Mouse (Mus musculus): ENCODE results near the gene Phox2b.

Gene Phox2b

DNA sequence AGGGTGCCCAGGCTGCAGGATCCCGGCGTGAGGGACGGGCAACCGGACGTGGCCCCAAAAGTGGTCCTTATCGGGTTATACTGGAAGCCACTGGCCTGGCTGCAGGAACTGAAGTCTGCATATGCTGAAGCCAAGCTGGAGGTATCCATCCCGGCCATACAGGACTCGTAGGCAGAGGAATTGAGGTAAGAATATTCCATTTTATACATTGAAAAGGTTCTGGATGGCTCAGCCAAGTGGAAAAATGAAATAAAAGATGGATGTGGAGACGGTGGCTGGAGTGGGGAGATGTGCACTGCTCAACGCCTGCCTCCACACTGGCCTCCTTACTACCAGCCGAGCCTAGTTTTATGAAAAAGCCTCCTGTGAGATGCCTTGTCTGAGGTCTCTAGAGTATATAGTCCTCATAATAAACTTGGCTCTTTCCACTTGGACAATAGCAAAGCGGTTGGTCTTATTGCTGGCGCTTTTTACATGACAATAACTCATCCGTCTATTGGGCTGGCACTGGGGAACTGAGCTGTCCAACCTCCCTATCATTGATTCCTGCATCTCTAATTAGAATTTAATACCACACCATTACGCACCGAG, at the start of gene Phox2b:
Gene Phox2b (minus strand): TSS at position 569 of the 591 bp plus-strand sequence.
- Histone ChIP-seq H3K4me1 (replicated peaks; ENCODE audit: low read depth, low read length) (peaks cover 75% of the 10 kb centered on the region), H3K4me3 (replicated peaks; ENCODE audit: low read length) (peak within 1 kb of the TSS; percentile 32; the same call in 1 of the 2 replicates), H3K9me3 (ENCODE audit: low read length) (no peaks in the 10 kb centered on the region), H3K36me3 (ENCODE audit: insufficient read depth, low read length) (no peaks in the 10 kb centered on the region), H3K27me3 (ENCODE audit: insufficient read depth, low read length) (peaks cover 95% of the 10 kb centered on the region)
- TF ChIP-seq NANOG (IDR thresholded peaks at IDR 0.05; ENCODE audit: borderline replicate concordance, low read length) = no peak

- Histone ChIP-seq H3K36me3 (ENCODE audit: insufficient read depth, low read length) (no peaks in the 10 kb centered on the region), H3K4me3 (replicated peaks; ENCODE audit: low read length) (no peak overlapping the region), H3K27me3 (ENCODE audit: insufficient read depth, low read length) (peaks cover 27% of the 10 kb centered on the region), H3K9me3 (ENCODE audit: low read length) (no peaks in the 10 kb centered on the region), H3K4me1 (replicated peaks; ENCODE audit: low read depth, low read length) (peaks cover 28% of the 10 kb centered on the region)
- TF ChIP-seq POU5F1 (IDR thresholded peaks at IDR 0.05; ENCODE audit: borderline replicate concordance, low read length) (no peak), NANOG (IDR thresholded peaks at IDR 0.05; ENCODE audit: borderline replicate concordance, low read length) (no peak), CTCF (conservative IDR thresholded peaks at IDR 0.05; ENCODE audit: low read length) (no peak)
Observed at GRCm38 (mm10) chr5:67142622-67143021, 43.5 kb upstream of the Phox2b start.

GRCm38 (mm10) chr5:67139052-67140015, 40.2 kb upstream of the Phox2b start:
- H3K9me3 ChIP-seq (ENCODE audit: low read length) = peaks cover 9% of the 10 kb centered on the region; the same call in 1 of the 2 replicates
- no peak for TF ChIP-seq CTCF (conservative IDR thresholded peaks at IDR 0.05; ENCODE audit: low read length)
- no peak for TF ChIP-seq POU5F1 (IDR thresholded peaks at IDR 0.05; ENCODE audit: borderline replicate concordance, low read length)
- no peak for TF ChIP-seq NANOG (IDR thresholded peaks at IDR 0.05; ENCODE audit: borderline replicate concordance, low read length)

GRCm38 (mm10) chr5:67138643-67139042, 39.5 kb upstream of the Phox2b start:
- Histone ChIP-seq H3K4me1 (replicated peaks; ENCODE audit: low read depth, low read length) (peaks cover 32% of the 10 kb centered on the region), H3K27me3 (ENCODE audit: insufficient read depth, low read length) (peaks cover 39% of the 10 kb centered on the region), H3K4me3 (replicated peaks; ENCODE audit: low read length) (no peak overlapping the region), H3K9me3 (ENCODE audit: low read length) (peaks cover 14% of the 10 kb centered on the region), H3K36me3 (ENCODE audit: insufficient read depth, low read length) (no peaks in the 10 kb centered on the region)
- peak; percentile 84 for TF ChIP-seq NANOG (IDR thresholded peaks at IDR 0.05; ENCODE audit: borderline replicate concordance, low read length)
- TF ChIP-seq POU5F1 (IDR thresholded peaks at IDR 0.05; ENCODE audit: borderline replicate concordance, low read length) = no peak
- no peak for TF ChIP-seq CTCF (conservative IDR thresholded peaks at IDR 0.05; ENCODE audit: low read length)

More at GRCm38 (mm10) chr5:67139052-67140015, 40.2 kb upstream of the Phox2b start:
- H3K4me3 ChIP-seq (replicated peaks; ENCODE audit: low read length) = no peak overlapping the region
- H3K4me1 ChIP-seq (replicated peaks; ENCODE audit: low read depth, low read length) = peaks cover 32% of the 10 kb centered on the region
- H3K27me3 ChIP-seq (ENCODE audit: insufficient read depth, low read length) = peaks cover 46% of the 10 kb centered on the region
- no peaks in the 10 kb centered on the region for H3K36me3 ChIP-seq (ENCODE audit: insufficient read depth, low read length)

DNA sequence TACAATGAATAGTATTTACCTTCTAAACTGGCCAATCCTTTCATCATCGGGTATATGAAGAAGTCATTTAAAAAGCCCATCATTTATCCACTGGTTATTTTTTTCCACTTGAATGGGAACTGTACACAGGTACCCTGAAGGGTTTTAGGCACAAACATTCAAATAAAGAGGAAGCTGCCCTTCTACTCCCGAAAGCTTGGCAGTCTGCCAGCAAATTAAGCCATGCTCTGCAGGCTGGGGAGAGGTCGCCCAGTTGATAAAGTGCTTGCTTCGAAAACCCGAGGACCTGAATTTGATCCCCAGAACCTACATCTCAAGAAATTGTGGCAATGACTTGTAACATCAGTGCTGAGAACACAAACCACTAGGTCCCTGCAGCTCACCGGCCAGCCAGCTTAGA, 35.6 kb upstream of the Phox2b start:
- peaks cover 20% of the 10 kb centered on the region for H3K9me3 ChIP-seq (ENCODE audit: low read length)
- H3K4me1 ChIP-seq (replicated peaks; ENCODE audit: low read depth, low read length) = peaks cover 23% of the 10 kb centered on the region
- TF ChIP-seq POU5F1 (IDR thresholded peaks at IDR 0.05; ENCODE audit: borderline replicate concordance, low read length) = no peak
- TF ChIP-seq NANOG (IDR thresholded peaks at IDR 0.05; ENCODE audit: borderline replicate concordance, low read length) = no peak
- TF ChIP-seq CTCF (conservative IDR thresholded peaks at IDR 0.05; ENCODE audit: low read length) = no peak
- H3K36me3 ChIP-seq (ENCODE audit: insufficient read depth, low read length) = no peaks in the 10 kb centered on the region
- H3K4me3 ChIP-seq (replicated peaks; ENCODE audit: low read length) = no peak overlapping the region
- H3K27me3 ChIP-seq (ENCODE audit: insufficient read depth, low read length) = peaks cover 20% of the 10 kb centered on the region

DNA sequence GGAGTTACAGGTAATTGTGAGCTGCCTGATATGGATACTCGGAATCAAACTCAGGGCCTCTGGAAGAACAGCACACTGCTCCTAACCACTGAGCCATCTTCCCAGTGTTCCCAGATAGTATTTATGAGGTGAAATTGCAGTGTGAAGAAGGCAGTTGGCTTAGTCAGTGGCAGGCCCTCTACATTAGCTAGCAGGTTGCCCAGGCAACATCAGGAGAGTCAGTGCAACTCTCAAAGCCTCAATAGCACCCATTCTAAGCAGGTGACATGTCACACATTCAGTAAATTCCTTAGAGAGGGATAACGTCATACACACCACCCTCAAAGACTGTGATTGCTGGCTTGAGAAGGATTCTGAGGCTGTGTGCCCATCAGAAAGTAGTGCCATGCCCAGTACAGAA, 32.6 kb upstream of the Phox2b start:
- Histone ChIP-seq H3K9me3 (ENCODE audit: low read length) (peaks cover 17% of the 10 kb centered on the region), H3K4me1 (replicated peaks; ENCODE audit: low read depth, low read length) (no peaks in the 10 kb centered on the region), H3K27me3 (ENCODE audit: insufficient read depth, low read length) (peaks cover 17% of the 10 kb centered on the region), H3K36me3 (ENCODE audit: insufficient read depth, low read length) (no peaks in the 10 kb centered on the region), H3K4me3 (replicated peaks; ENCODE audit: low read length) (no peak overlapping the region)
- TF ChIP-seq NANOG (IDR thresholded peaks at IDR 0.05; ENCODE audit: borderline replicate concordance, low read length) (no peak), CTCF (conservative IDR thresholded peaks at IDR 0.05; ENCODE audit: low read length) (no peak), POU5F1 (IDR thresholded peaks at IDR 0.05; ENCODE audit: borderline replicate concordance, low read length) (no peak)

DNA sequence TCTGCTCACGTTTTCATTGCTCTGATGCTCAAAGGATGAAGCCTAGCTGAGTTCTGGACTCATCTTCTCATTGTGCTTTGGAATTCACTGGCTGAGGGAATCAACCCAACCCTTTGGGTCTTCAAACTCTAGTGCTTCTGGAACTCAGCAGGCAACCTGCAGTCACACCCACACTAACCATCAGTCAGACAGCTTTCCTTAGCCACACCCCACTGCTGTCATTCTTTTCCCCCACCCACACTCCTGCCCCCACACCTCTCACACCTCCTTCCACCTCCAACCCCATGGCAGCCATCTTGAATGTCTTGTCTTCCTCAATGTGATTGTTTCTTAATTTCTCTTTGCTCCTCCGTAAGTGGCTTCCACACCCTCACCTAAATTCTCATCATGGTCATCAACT, 7.2 kb upstream of the Phox2b start:
- peaks cover 70% of the 10 kb centered on the region for H3K27me3 ChIP-seq (ENCODE audit: insufficient read depth, low read length)
- H3K4me1 ChIP-seq (replicated peaks; ENCODE audit: low read depth, low read length) = peaks cover 23% of the 10 kb centered on the region
- H3K9me3 ChIP-seq (ENCODE audit: low read length) = peaks cover 7% of the 10 kb centered on the region
- H3K4me3 ChIP-seq (replicated peaks; ENCODE audit: low read length) = no peak overlapping the region
- no peak for TF ChIP-seq CTCF (conservative IDR thresholded peaks at IDR 0.05; ENCODE audit: low read length)
- no peak for TF ChIP-seq POU5F1 (IDR thresholded peaks at IDR 0.05; ENCODE audit: borderline replicate concordance, low read length)
- TF ChIP-seq NANOG (IDR thresholded peaks at IDR 0.05; ENCODE audit: borderline replicate concordance, low read length) = no peak
- H3K36me3 ChIP-seq (ENCODE audit: insufficient read depth, low read length) = no peaks in the 10 kb centered on the region

DNA sequence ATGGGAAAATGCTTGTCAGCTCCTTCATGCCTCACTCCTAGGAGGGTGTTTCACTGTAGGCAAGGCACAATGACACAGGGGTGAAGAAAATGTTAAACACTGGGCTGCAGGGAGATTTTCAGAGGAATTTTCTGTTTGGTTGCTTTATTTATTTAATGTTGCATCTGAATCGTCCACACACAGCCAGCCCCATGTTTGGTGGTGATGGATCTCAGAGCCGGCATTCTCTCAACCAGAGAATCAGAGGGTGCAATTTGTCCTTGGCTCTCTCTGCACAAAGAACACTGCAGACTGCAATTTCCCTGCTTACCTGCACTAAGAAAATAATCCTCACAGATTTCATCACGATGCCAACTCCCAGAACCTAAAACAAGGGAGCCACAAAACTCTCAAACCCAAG, 3.9 kb upstream of the Phox2b start:
- Histone ChIP-seq H3K4me3 (replicated peaks; ENCODE audit: low read length) (no peak overlapping the region), H3K36me3 (ENCODE audit: insufficient read depth, low read length) (no peaks in the 10 kb centered on the region), H3K27me3 (ENCODE audit: insufficient read depth, low read length) (peaks cover 95% of the 10 kb centered on the region), H3K9me3 (ENCODE audit: low read length) (peaks cover 7% of the 10 kb centered on the region), H3K4me1 (replicated peaks; ENCODE audit: low read depth, low read length) (peaks cover 55% of the 10 kb centered on the region)
- TF ChIP-seq NANOG (IDR thresholded peaks at IDR 0.05; ENCODE audit: borderline replicate concordance, low read length) (no peak), CTCF (conservative IDR thresholded peaks at IDR 0.05; ENCODE audit: low read length) (no peak), POU5F1 (IDR thresholded peaks at IDR 0.05; ENCODE audit: borderline replicate concordance, low read length) (no peak)

All from E14TG2a.4 (cell line).